Mouse (Mus musculus): Measurements from ENCODE around the gene Pan3. TPM values are rescaled to one million over a fixed set of nuclear protein-coding genes. Genes with fewer than 3 reads are reported as not detected.

The Pan3 gene
- total RNA-seq, 1 experiment = 57.3 TPM

DNA sequence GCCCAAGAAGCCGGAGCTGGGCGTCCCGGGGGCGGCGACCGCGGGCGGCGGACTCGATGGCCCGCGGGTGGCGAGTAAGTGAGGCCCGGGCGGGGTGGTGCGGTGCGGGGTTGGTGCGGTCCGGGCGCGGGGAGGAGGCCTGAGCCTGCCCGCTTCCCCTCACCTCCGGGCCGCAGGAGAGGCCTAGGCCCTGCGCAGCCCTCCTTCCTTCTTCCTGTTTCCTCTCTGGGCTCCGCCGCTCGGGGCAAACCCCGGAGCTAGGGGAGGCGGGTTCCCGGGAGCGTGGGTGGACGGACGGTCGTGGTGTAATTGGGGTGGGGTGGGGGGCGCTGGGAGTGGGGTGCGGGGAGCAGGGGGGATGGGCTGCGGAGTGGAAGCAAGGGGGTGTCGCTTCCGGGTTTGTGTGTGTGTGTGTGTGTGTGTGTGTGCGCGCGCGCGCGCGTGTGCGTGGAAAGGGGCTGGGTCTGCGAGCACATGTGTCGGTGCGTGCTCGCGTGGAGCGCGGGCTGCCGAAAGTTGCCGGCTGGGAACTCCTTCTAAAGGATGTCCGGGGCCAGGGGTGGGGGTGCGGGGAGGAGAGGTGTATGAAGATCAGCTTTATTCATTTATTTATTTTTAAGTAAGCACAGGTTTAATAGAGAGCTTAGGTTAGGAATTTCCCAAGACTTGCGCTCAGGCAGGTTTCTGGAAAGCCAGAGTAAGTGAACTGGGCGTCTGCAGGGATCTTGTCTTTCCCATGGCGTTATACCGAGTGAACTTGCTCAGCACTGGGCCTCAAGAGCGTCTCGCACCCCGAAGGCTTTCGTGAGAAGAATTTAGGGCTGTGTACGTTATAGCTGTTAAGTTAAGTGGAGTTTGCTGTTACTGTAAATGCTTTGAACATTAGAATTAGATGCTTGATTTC, 1.2 kb downstream of the Pan3 start:
- H3K36me3 ChIP-seq (ENCODE audit: control insufficient read depth, insufficient read depth, low read length, poor library complexity, severe bottlenecking) = peaks cover 2% of the 10 kb centered on the region; the same call in 1 of the 2 replicates
- DNase-seq (ENCODE audit: low read depth, low spot score) = no peak
- peak overlapping the region; percentile 95 for H3K9ac ChIP-seq (ENCODE audit: insufficient read depth, low read depth, low read length, poor library complexity, severe bottlenecking)
- TF ChIP-seq ZNF384 (IDR thresholded peaks at IDR 0.05; ENCODE audit: low read depth, low read length) (no peak), MAFK (IDR thresholded peaks at IDR 0.05; ENCODE audit: insufficient read depth, low read depth, low read length) (no peak), HCFC1 (IDR thresholded peaks at IDR 0.05; ENCODE audit: borderline replicate concordance, insufficient read depth, low read length) (no peak), ZC3H11A (IDR thresholded peaks at IDR 0.05; ENCODE audit: borderline replicate concordance, low read depth, low read length) (no peak), CHD2 (IDR thresholded peaks at IDR 0.05; ENCODE audit: low read depth, low read length) (no peak)
- H3K27ac ChIP-seq (ENCODE audit: insufficient read depth, low read depth, low read length, poor library complexity, severe bottlenecking) = peak overlapping the region; percentile 94
- no peaks in the 10 kb centered on the region for H3K9me3 ChIP-seq (ENCODE audit: control insufficient read depth, insufficient read depth, low read depth, low read length)
- peaks cover 0 to 9% of the 10 kb centered on the region in 2 experiments; a peak in 2 of 4 replicates for H3K4me1 ChIP-seq (ENCODE audit: control insufficient read depth in 2 of 2, insufficient read depth in 2 of 2, low read length in 2 of 2, poor library complexity in 1 of 2)
- peak overlapping the region; percentile 90 for H3K4me3 ChIP-seq (ENCODE audit: insufficient read depth in 1 of 2, low read depth in 1 of 2, low read length in 2 of 2, poor library complexity in 1 of 2, severe bottlenecking in 1 of 2)
- in situ Hi-C loops (cut with MboI; ENCODE audit: low sequenced_read_pairs in 2 of 2, unreplicated experiment in 2 of 2) = no loop called here

DNA sequence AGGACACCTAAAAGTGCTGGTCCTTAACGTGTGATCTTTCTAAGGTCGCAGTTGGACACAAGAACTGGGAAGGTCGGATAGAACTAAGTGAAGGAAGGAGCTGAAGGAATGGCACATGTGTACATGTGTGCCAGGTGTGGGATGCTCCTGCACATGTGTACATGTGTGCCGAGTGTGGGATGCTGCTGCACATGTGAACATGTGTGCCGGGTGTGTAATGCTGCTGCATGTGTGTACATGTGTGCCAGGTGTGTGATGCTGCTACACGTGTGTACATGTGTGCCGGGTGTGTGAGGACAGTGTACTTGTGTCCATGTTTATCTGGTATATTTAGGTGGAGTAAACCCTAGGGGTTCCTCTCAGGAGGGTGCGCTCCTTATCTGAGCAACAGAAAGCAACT, 3.0 kb downstream of the Pan3 start:
- Histone ChIP-seq H3K9ac (ENCODE audit: insufficient read depth, low read depth, low read length, poor library complexity, severe bottlenecking) (no peak overlapping the region), H3K27ac (ENCODE audit: insufficient read depth, low read depth, low read length, poor library complexity, severe bottlenecking) (no peak overlapping the region), H3K36me3 (ENCODE audit: control insufficient read depth, insufficient read depth, low read length, poor library complexity, severe bottlenecking) (peaks cover 2% of the 10 kb centered on the region; the same call in 1 of the 2 replicates), H3K4me3 (ENCODE audit: insufficient read depth in 1 of 2, low read depth in 1 of 2, low read length in 2 of 2, poor library complexity in 1 of 2, severe bottlenecking in 1 of 2) (no peak overlapping the region), H3K9me3 (ENCODE audit: control insufficient read depth, insufficient read depth, low read depth, low read length) (no peaks in the 10 kb centered on the region), H3K4me1 (ENCODE audit: control insufficient read depth in 2 of 2, insufficient read depth in 2 of 2, low read length in 2 of 2, poor library complexity in 1 of 2) (peaks cover 0 to 10% of the 10 kb centered on the region in 2 experiments; a peak in 3 of 4 replicates)
- no peak for TF ChIP-seq MAFK (IDR thresholded peaks at IDR 0.05; ENCODE audit: insufficient read depth, low read depth, low read length)
- no peak for TF ChIP-seq ZC3H11A (IDR thresholded peaks at IDR 0.05; ENCODE audit: borderline replicate concordance, low read depth, low read length)
- no peak for TF ChIP-seq HCFC1 (IDR thresholded peaks at IDR 0.05; ENCODE audit: borderline replicate concordance, insufficient read depth, low read length)
- TF ChIP-seq ZNF384 (IDR thresholded peaks at IDR 0.05; ENCODE audit: low read depth, low read length) = no peak
- TF ChIP-seq CHD2 (IDR thresholded peaks at IDR 0.05; ENCODE audit: low read depth, low read length) = no peak
- in situ Hi-C loops (cut with MboI; ENCODE audit: low sequenced_read_pairs in 2 of 2, unreplicated experiment in 2 of 2) = no loop called here
- DNase-seq (ENCODE audit: low read depth, low spot score) = no peak

DNA sequence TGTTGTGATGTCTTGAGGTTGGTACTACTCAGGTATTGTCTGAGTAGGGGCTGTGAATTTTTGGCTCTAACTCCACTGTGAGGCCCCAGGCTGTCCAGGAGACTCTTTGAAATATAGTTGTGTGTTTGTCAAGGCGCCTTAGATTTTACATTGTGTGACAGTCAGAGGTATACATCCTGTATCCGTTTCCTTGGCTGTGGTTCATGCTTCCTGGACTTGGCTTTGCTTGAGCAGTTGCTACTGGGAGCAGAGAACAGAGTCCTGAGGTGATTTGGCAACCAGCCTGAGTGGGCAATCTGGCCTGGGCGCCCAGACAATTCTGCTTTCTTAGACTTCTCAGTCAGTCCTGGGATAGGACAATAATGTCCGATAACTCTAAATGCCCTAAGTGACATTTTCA, 5.3 kb downstream of the Pan3 start:
- in situ Hi-C loops (cut with MboI; ENCODE audit: low sequenced_read_pairs in 2 of 2, unreplicated experiment in 2 of 2) = no loop called here
- Histone ChIP-seq H3K4me3 (ENCODE audit: insufficient read depth in 1 of 2, low read depth in 1 of 2, low read length in 2 of 2, poor library complexity in 1 of 2, severe bottlenecking in 1 of 2) (no peak overlapping the region), H3K36me3 (ENCODE audit: control insufficient read depth, insufficient read depth, low read length, poor library complexity, severe bottlenecking) (peaks cover 2% of the 10 kb centered on the region; the same call in 1 of the 2 replicates), H3K9me3 (ENCODE audit: control insufficient read depth, insufficient read depth, low read depth, low read length) (no peaks in the 10 kb centered on the region), H3K27ac (ENCODE audit: insufficient read depth, low read depth, low read length, poor library complexity, severe bottlenecking) (no peak overlapping the region), H3K4me1 (ENCODE audit: control insufficient read depth in 2 of 2, insufficient read depth in 2 of 2, low read length in 2 of 2, poor library complexity in 1 of 2) (peaks cover 0 to 11% of the 10 kb centered on the region in 2 experiments; a peak in 3 of 4 replicates), H3K9ac (ENCODE audit: insufficient read depth, low read depth, low read length, poor library complexity, severe bottlenecking) (no peak overlapping the region)
- DNase-seq (ENCODE audit: low read depth, low spot score) = no peak
- TF ChIP-seq ZNF384 (IDR thresholded peaks at IDR 0.05; ENCODE audit: low read depth, low read length) = no peak
- no peak for TF ChIP-seq MAFK (IDR thresholded peaks at IDR 0.05; ENCODE audit: insufficient read depth, low read depth, low read length)

DNA sequence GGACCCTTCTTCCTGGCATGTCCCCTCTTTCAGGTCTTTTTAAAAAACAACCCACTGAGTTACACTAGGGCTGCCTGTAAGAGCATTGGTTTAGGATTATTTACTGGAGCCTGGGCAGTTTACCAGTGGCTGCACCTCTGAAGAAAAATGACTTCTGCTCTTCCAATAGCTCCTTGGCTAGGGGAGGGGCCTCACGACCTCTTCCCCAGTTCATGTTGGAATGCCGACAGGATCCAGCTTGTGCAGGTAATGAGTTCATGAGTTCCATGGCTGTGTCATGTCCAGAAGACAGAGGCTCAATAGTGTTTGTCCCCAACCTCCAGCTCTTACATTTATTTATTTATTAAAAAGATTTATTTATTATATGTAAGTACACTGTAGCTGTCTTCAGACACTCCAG, 5.8 kb downstream of the Pan3 start:
- no peak for DNase-seq (ENCODE audit: low read depth, low spot score)
- H3K9me3 ChIP-seq (ENCODE audit: control insufficient read depth, insufficient read depth, low read depth, low read length) = no peaks in the 10 kb centered on the region
- in situ Hi-C loops (cut with MboI; ENCODE audit: low sequenced_read_pairs in 2 of 2, unreplicated experiment in 2 of 2) = no loop called here
- no peak overlapping the region for H3K9ac ChIP-seq (ENCODE audit: insufficient read depth, low read depth, low read length, poor library complexity, severe bottlenecking)
- no peak overlapping the region for H3K27ac ChIP-seq (ENCODE audit: insufficient read depth, low read depth, low read length, poor library complexity, severe bottlenecking)
- H3K4me3 ChIP-seq (ENCODE audit: insufficient read depth in 1 of 2, low read depth in 1 of 2, low read length in 2 of 2, poor library complexity in 1 of 2, severe bottlenecking in 1 of 2) = no peak overlapping the region
- TF ChIP-seq ZC3H11A (IDR thresholded peaks at IDR 0.05; ENCODE audit: borderline replicate concordance, low read depth, low read length) (no peak), HCFC1 (IDR thresholded peaks at IDR 0.05; ENCODE audit: borderline replicate concordance, insufficient read depth, low read length) (no peak), MAFK (IDR thresholded peaks at IDR 0.05; ENCODE audit: insufficient read depth, low read depth, low read length) (no peak)
- H3K4me1 ChIP-seq (ENCODE audit: control insufficient read depth in 2 of 2, insufficient read depth in 2 of 2, low read length in 2 of 2, poor library complexity in 1 of 2) = peaks cover 0 to 11% of the 10 kb centered on the region in 2 experiments; a peak in 3 of 4 replicates
- peaks cover 2% of the 10 kb centered on the region; the same call in 1 of the 2 replicates for H3K36me3 ChIP-seq (ENCODE audit: control insufficient read depth, insufficient read depth, low read length, poor library complexity, severe bottlenecking)
